Mouse (Mus musculus): ENCODE data around the gene Wdr20.
"Not testable (repeated sequence)": the region's sequence is repeated elsewhere in the genome, so short reads cannot be mapped to it uniquely, and the experiment has no call there.

GRCm38 (mm10) chr12:110701363-110701762 is 36.4 kb upstream of the Wdr20 start:
- not testable (repeated sequence) for TF ChIP-seq POLR2A (IDR thresholded peaks at IDR 0.05; ENCODE audit: control insufficient read depth, extremely low read depth, insufficient read depth, low read length, poor library complexity); CTCF (IDR thresholded peaks at IDR 0.05; ENCODE audit: borderline replicate concordance, control insufficient read depth, extremely low read depth, insufficient read depth, low read length, poor library complexity)

Measured in thymus, adult 2 months (tissue).